Mouse (Mus musculus): ENCODE data around the gene Map2k1.

GRCm38 (mm10) chr9:64202331-64202730 lies 51.1 kb downstream of the Map2k1 start:
- TF ChIP-seq CTCF (IDR thresholded peaks at IDR 0.05; ENCODE audit: extremely low read depth, insufficient read length, insufficient replicate concordance, low read depth, low read length) (no peak), POLR2A (IDR thresholded peaks at IDR 0.05; ENCODE audit: low read depth, low read length) (no peak)
